Mouse (Mus musculus) frontal cortex, adult (tissue): ENCODE results near the gene Arid5b.

Source experiments
- ATAC-seq: cut with Nextera tagmentation; 2 replicates; pipeline ENCODE4 v1.9.2; 2017; ENCODE audit warnings: mild to moderate bottlenecking, moderate library complexity, mixed read lengths; ENCODE audit not compliant: low TSS enrichment

The Arid5b gene

GRCm38 (mm10) chr10:68269789-68270188 is 8.8 kb downstream of the Arid5b start:
- no peak for ATAC-seq

- peak; percentile 41 for ATAC-seq
Measured at GRCm38 (mm10) chr10:68268629-68269028, 9.9 kb downstream of the Arid5b start.

- no peak for ATAC-seq
Measured at GRCm38 (mm10) chr10:68263969-68264688, 14.4 kb downstream of the Arid5b start.

GRCm38 (mm10) chr10:68263296-68263968 is 15.1 kb downstream of the Arid5b start:
- no peak for ATAC-seq

- ATAC-seq, result no peak
Measured at GRCm38 (mm10) chr10:68259601-68260000, 18.9 kb downstream of the Arid5b start.

- no peak for ATAC-seq
Measured at GRCm38 (mm10) chr10:68257358-68258056, 21.0 kb downstream of the Arid5b start.

GRCm38 (mm10) chr10:68256134-68256533 is 22.4 kb downstream of the Arid5b start:
- no peak for ATAC-seq

GRCm38 (mm10) chr10:68253452-68254117 is 25.0 kb downstream of the Arid5b start:
- ATAC-seq, result peak; percentile 35; the same call in 1 of the 2 replicates

GRCm38 (mm10) chr10:68252650-68253049 is 25.9 kb downstream of the Arid5b start:
- no peak for ATAC-seq

- ATAC-seq, result no peak
Measured at GRCm38 (mm10) chr10:68249355-68249782, 29.2 kb downstream of the Arid5b start.

- ATAC-seq, result no peak
Measured at GRCm38 (mm10) chr10:68248281-68249015, 30.1 kb downstream of the Arid5b start.

GRCm38 (mm10) chr10:68247490-68248280 is 30.9 kb downstream of the Arid5b start:
- ATAC-seq, result no peak

- no peak for ATAC-seq
Measured at GRCm38 (mm10) chr10:68246603-68247247, 31.8 kb downstream of the Arid5b start.

- ATAC-seq, result no peak
Measured at GRCm38 (mm10) chr10:68240804-68241485, 37.6 kb downstream of the Arid5b start.

GRCm38 (mm10) chr10:68240094-68240803 is 38.3 kb downstream of the Arid5b start:
- no peak for ATAC-seq

GRCm38 (mm10) chr10:68239426-68240070 is 39.0 kb downstream of the Arid5b start:
- ATAC-seq, result no peak

GRCm38 (mm10) chr10:68238707-68239425 is 39.7 kb downstream of the Arid5b start:
- peak; percentile 55; the same call in 1 of the 2 replicates for ATAC-seq

GRCm38 (mm10) chr10:68238182-68238581 is 40.4 kb downstream of the Arid5b start:
- ATAC-seq, result no peak
